Mouse (Mus musculus) intestine, postnatal 0 days (tissue): Measurements from ENCODE around the gene Fosb. TPM values are rescaled to one million over a fixed set of nuclear protein-coding genes. Genes with fewer than 3 reads are reported as not detected.

Source experiments
- ATAC-seq: fragments of 200-750 bp; cut with Nextera tagmentation; 2 replicates; pipeline ENCODE4 v1.8.0; 2017; ENCODE audit warnings: mild to moderate bottlenecking, moderate TSS enrichment, moderate library complexity
- H3K27ac ChIP-seq: fragments of 300-500 bp; sonication (generic); 2 replicates; pipeline ENCODE4 v1.5.1; 2014; ENCODE audit warnings: mild to moderate bottlenecking, low read depth, low read length, moderate library complexity
- H3K27me3 ChIP-seq: fragments of 300-500 bp; sonication (generic); replicated peaks from 2 replicates; pipeline ENCODE4 v1.6.1; 2014; ENCODE audit warnings: low read length, mixed read lengths; ENCODE audit not compliant: control insufficient read depth, insufficient read depth
- H3K36me3 ChIP-seq: fragments of 300-500 bp; sonication (generic); 2 replicates; pipeline ENCODE4 v1.6.1; 2014; ENCODE audit warnings: mild to moderate bottlenecking, moderate library complexity; ENCODE audit not compliant: control insufficient read depth, insufficient read depth
- H3K4me1 ChIP-seq: fragments of 300-500 bp; sonication (generic); replicated peaks from 2 replicates; pipeline ENCODE4 v1.6.1; 2014; ENCODE audit warnings: antibody characterized with exemption, low read length, mixed read lengths; ENCODE audit not compliant: control insufficient read depth, insufficient read depth
- H3K4me2 ChIP-seq: fragments of 300-500 bp; sonication (generic); replicated peaks from 2 replicates; pipeline ENCODE4 v1.6.1; 2014; ENCODE audit warnings: low read depth, mild to moderate bottlenecking, moderate library complexity
- H3K4me3 ChIP-seq: fragments of 300-500 bp; sonication (generic); 2 replicates; pipeline ENCODE4 v1.5.1; 2014; ENCODE audit warnings: low read depth, low read length
- H3K9ac ChIP-seq: fragments of 300-500 bp; sonication (generic); 2 replicates; pipeline ENCODE4 v1.6.1; 2014; ENCODE audit warnings: mild to moderate bottlenecking, low read depth, low read length
- H3K9me3 ChIP-seq: fragments of 300-500 bp; sonication (generic); 2 replicates; pipeline ENCODE4 v1.6.1; 2016; ENCODE audit warnings: mixed run types; ENCODE audit not compliant: control insufficient read depth
- CTCF ChIP-seq: sonication (generic); IDR thresholded peaks from 2 replicates; pipeline ENCODE4 v1.5.1; 2016; ENCODE audit warnings: low read depth, mild to moderate bottlenecking, control low read depth, antibody characterized with exemption, moderate library complexity
- WGBS: fragments of 180-500 bp; shearing (Covaris S2); extraction: QIAGEN DNeasy Blood & Tissue Kit; methylation state at CpG from one replicate; pipeline ENCODE4 v1.1.7; 2014; 5-methylcytosine and 5-hydroxymethylcytosine counted together
- polyA plus RNA-seq: library from polyadenylated mRNA; unstranded; fragments of >200 nt; fragmentation: Nextera tagmentation; extraction: Ambion mirVana; gene quantifications from 2 replicates; pipeline ENCODE4 v1.2.1, GENCODE M21; 2015

The Fosb gene
- polyA plus RNA-seq, 1 experiment from 2014 or later = 0.12 TPM

DNA sequence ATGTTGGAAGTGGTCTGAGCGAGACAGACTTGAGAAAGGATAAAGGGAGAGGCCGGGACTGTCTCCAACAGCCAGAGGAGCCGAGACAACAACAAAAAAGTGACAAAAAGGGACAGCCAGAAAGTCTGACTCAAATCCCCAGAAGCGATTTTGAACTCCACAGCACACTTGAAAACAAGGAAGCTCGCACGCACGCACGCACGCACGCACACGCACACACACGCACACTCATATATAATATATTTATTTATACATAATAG, 6.9 kb downstream of the Fosb start:
- WGBS = 84% methylated on average over 12 of the region's 12 CpGs
- TF ChIP-seq CTCF = no peak
- no peaks in the 10 kb centered on the region for H3K9me3 ChIP-seq

DNA sequence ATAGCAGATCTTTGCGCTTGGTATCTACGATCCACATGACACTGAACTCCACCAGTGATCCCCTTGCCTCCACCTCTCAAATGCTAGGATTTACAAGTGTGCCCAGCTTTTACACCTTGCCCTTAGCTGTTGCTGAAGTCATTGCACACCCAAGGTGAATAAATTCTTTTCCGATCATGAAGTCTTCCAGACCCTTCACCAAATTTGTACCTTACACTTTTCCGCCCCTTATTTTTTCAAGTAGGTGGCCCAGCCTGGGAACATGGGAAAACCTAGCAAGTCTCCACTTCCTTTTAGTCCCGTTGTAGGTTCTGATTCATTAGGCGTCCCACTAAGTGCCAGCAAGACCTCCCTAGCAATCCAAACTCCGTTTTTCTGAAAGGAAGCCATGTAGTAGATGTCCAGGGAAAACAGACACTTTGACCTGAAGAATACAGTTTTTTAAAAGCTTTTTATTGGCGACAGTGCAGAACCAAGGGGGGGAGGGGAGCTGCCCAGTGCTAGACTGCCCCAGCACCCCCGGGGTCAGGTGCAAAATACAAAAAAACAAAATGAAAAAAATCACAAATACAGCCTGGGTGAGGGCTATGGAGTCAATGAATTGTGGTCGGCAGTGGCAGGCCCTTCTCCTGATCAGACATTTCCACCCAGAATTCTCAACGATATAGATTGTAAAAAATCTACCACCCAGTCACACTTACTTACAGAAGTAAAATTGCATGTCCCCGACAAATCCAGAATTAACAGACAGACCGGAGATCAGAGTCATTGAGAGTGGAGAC, 7.4 kb downstream of the Fosb start:
- H3K27me3 ChIP-seq = peaks cover 60% of the 10 kb centered on the region
- 57% methylated on average over 13 of the region's 13 CpGs for WGBS
- no peak overlapping the region for H3K4me2 ChIP-seq
- no peaks in the 10 kb centered on the region for H3K36me3 ChIP-seq
- TF ChIP-seq CTCF = no peak
- peaks cover 4% of the 10 kb centered on the region for H3K4me1 ChIP-seq
- no peaks in the 10 kb centered on the region for H3K9me3 ChIP-seq
- no peak overlapping the region for H3K27ac ChIP-seq
- no peak for ATAC-seq
- no peak overlapping the region for H3K9ac ChIP-seq
- 0 out of 2 replicates have a peak overlapping the region, but pooled peaks have one; percentile 43 for H3K4me3 ChIP-seq

More for the DNA sequence above, 6.9 kb downstream of the Fosb start:
- Histone ChIP-seq H3K27ac (no peak overlapping the region), H3K4me1 (peaks cover 4% of the 10 kb centered on the region), H3K9ac (no peak overlapping the region), H3K27me3 (peaks cover 60% of the 10 kb centered on the region), H3K36me3 (no peaks in the 10 kb centered on the region), H3K4me3 (no peak overlapping the region), H3K4me2 (no peak overlapping the region)
- ATAC-seq = no peak

DNA sequence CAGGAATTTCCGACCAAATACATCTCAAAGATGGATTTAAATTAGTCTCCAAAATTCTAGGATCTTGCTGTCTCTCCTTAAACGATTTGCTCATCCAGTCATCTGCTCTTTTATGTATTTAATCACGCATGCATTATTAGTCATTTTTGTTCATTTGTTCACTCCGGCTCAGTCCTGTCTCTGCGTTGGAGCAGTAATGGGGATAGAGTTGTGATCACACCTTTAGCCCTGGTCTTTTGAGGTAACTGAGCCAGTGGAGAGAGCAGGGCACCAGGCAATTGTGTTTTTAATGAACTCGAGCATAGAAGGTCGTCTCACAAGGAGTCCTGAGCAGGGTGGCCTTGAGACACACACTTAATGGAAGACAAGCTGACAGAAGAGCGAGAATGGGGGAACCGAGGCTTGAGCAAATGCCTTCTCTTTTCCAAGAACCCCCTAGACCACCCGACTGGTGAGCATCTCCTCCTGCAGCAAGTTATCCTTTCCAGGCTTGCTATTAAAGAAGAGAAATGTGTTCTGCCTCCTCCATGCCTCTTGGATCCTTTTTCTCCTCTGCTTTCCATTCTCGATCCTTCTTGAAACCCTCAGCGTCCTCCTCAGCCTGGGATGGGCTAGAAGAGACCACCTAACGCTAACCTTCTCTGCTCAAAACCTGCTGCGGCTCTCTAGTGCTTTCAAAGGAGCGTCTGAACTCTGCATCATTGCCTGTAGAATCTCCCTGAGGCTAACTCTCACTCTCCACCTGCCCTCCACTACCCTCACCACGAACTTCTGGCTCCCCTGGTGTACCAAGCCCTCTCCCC, 8.2 kb downstream of the Fosb start:
- Histone ChIP-seq H3K27ac (no peak overlapping the region), H3K9ac (0 out of 2 replicates have a peak overlapping the region, but pooled peaks have one; percentile 18), H3K4me3 (peak overlapping the region; percentile 43), H3K36me3 (no peaks in the 10 kb centered on the region), H3K4me2 (peak overlapping the region; percentile 58), H3K9me3 (no peaks in the 10 kb centered on the region), H3K4me1 (peaks cover 4% of the 10 kb centered on the region), H3K27me3 (peaks cover 53% of the 10 kb centered on the region)
- no peak for TF ChIP-seq CTCF
- ATAC-seq = no peak
- 12% methylated on average over 16 of the region's 16 CpGs for WGBS

DNA sequence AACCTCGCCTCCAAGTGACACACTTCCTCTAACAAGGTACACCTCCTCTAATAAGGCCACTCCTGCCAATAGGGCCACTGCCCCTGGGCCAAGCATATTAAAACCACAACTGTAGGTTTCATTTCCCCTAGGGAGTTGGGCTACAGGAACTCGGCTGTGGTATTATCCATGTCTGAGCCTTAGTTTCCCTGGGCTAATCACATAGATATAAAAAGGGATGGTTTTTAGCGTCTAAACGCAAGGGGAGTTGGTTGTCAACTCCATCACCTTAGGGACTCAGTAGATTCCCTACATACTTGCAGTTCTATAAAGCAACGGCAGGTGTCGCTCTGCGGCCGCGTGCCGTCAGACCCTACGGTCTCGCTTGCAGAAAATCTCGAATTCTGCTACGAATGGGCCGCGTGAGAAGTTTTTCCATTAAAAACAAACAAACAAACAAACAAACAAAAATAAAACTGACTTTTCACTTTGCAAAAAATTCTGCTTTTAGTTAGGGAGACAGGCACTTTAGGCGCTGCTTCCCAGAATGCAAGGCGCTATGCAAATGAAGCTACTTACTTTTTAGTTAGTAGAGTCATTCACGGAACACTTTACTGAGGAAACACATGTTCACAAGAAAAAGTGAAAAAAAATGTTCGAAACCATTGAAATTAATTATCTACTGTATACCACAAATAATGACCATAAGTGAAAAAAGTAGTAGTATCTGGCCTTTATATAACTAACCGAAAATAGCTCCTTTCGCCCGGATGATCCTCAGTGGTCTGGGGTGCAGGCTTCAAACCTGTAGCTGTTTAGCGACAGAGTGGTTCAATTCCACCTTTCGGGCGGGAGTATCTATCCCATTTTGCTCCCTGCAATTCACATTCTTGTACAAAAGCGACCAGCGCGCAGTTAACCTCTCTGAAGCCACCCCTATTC, 9.1 kb downstream of the Fosb start:
- Histone ChIP-seq H3K27me3 (peaks cover 44% of the 10 kb centered on the region), H3K4me1 (peaks cover 4% of the 10 kb centered on the region), H3K4me2 (peak overlapping the region; percentile 58), H3K4me3 (peak overlapping the region; percentile 43), H3K9me3 (no peaks in the 10 kb centered on the region), H3K36me3 (no peaks in the 10 kb centered on the region), H3K27ac (no peak overlapping the region), H3K9ac (peak overlapping the region; percentile 18; the same call in 1 of the 2 replicates)
- peak; percentile 98 for TF ChIP-seq CTCF
- peak; percentile 65 for ATAC-seq
- WGBS = under 1% methylated on average over 29 of the region's 29 CpGs

DNA sequence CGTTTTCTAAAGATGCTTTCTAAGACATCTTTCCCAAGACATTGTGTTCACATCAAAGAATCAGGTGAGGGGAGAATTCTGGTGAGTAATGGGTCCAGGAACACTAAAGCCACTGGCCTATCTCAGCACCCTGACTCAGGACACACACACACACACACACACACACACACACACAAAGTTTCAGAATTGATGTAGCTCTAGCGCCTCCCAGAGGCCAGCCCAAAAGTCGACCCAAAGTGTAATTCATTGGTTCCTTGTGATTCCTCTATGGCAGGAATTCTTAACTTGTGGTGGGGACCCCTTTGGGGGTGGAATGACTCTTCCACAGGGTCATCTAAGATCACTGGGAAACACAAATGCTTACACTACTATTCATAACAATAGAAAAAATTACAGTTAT, 10.7 kb downstream of the Fosb start:
- Histone ChIP-seq H3K4me2 (no peak overlapping the region), H3K9me3 (no peaks in the 10 kb centered on the region), H3K9ac (no peak overlapping the region), H3K36me3 (no peaks in the 10 kb centered on the region), H3K27ac (no peak overlapping the region), H3K27me3 (peaks cover 28% of the 10 kb centered on the region), H3K4me3 (no peak overlapping the region), H3K4me1 (peaks cover 4% of the 10 kb centered on the region)
- ATAC-seq = no peak
- 17% methylated on average over 3 of the region's 3 CpGs for WGBS
- peak; percentile 87 for TF ChIP-seq CTCF

DNA sequence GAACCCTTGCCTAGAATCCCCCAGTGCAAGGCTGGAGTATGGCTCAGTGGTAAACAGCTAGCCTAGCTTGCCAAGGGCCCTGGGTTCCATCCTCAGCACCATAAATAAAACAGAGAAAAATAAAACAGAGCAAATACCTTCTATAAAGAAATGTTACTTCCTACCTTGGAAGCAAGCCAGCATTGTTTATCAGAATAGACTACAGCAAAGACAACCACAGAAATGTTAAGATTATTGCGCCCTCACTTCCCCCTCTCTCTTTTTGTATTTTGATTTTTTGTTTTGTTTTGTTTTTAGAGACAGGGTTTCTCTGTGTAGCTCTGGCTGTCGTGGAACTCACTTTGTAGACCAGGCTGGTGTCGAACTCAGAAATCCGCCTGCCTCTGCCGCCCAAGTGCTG, 12.1 kb downstream of the Fosb start:
- Histone ChIP-seq H3K9me3 (no peaks in the 10 kb centered on the region), H3K4me2 (no peak overlapping the region), H3K4me3 (no peak overlapping the region), H3K27me3 (peaks cover 14% of the 10 kb centered on the region), H3K27ac (no peak overlapping the region), H3K9ac (no peak overlapping the region), H3K4me1 (peaks cover 4% of the 10 kb centered on the region), H3K36me3 (no peaks in the 10 kb centered on the region)
- TF ChIP-seq CTCF = no peak
- 86% methylated on average over 5 of the region's 5 CpGs for WGBS
- ATAC-seq = no peak
